Mouse (Mus musculus) kidney, postnatal 36 days (tissue): ENCODE measurements around the gene Chst1.

Experiments used
- DNase-seq, 2 experiments: peaks; one replicate each; pipeline ENCODE4 v3.0.0; 2021 to 2022; ENCODE audit warnings: mixed read lengths in 2 of 2

The Chst1 gene

DNA sequence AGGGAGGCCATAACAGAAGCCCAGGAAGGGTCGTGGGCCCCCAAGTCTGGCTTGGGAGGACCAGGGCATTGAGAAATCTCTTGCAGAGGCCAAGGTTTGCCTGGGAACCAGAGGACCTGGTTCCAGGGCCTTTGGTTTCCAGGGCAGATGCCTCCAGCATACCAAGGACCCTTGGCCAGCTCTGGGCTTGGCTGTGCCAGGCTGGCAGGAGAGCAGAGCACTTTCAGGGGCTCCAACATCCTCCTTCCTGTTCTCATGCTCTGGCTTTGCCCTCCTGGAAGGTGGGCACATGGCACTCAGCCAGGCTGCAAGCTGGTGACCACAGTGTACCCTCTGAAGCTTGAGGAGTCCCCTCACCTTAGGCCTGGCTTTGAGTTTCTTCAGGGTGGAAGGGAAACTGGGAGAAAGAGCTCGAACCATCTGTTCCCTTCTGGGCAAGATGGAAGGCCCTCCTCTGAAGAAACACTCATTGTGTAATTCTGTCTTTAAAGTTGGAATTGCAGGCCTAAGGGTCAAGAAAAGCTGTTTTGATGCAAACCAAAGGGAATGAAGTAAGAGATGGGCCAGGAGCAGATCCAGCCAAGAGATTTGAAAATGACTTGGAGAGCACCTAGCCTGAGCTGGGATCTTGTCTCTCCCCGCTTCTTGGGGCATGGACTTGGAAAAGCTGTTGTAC lies 10.3 kb downstream of the Chst1 start:
- DNase-seq: no peak

DNA sequence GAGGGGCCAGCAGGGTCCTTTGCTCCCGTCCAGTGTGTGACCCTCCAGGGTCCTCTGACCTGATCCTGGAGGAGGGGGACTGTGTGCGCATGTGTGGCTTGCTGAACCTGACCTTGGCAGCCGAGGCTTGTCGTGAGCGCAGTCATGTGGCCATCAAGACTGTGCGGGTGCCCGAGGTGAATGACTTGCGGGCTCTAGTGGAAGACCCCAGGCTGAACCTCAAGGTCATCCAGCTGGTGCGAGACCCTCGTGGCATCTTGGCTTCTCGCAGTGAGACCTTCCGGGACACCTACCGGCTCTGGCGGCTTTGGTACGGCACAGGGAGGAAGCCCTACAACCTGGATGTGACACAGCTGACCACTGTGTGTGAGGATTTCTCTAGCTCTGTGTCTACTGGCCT lies 14.1 kb downstream of the Chst1 start:
- DNase-seq: no peak

GRCm38 (mm10) chr2:92614106-92614505 lies 14.6 kb downstream of the Chst1 start:
- no peak for DNase-seq

GRCm38 (mm10) chr2:92617077-92617756 lies 17.7 kb downstream of the Chst1 start:
- DNase-seq: no peak

DNA sequence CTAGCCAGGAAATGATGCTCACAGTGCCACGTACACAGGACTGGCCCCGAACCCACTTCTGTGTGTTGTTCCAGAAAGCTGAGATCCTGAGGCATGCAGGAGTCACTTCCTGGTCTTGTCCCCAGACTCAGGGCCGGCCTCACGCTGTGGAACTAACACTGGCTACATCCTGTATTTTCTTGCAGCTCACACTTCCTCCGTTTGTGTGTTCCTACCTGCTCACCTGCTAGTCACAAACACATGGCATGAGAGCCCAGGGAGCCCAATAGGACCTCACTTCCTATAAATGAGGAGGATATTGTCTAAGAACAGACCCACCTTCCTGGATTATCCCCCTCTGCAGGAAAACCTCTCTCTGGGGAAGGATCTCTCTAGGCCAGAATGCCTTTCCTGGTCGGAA lies 18.5 kb downstream of the Chst1 start:
- no peak for DNase-seq

DNA sequence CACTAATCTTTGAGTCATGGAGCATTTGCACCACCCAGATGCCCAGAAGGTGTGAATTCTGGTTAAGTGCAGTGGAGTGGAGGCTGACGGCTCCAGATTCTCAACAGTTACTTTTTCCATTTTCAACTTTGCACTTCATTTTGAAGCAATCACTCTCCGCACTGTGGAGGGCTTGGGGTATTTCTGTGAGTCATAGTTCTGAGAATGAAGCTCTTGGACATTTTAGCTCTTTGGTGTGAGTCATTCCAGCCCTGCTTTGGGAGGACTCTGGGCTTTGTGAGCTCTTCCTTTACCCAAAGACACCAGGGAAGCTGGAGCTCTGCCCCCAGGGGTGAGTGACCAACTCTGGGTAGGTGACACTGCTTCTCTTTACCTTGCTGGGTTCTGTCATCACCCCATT lies 28.1 kb downstream of the Chst1 start:
- DNase-seq: no peak

DNA sequence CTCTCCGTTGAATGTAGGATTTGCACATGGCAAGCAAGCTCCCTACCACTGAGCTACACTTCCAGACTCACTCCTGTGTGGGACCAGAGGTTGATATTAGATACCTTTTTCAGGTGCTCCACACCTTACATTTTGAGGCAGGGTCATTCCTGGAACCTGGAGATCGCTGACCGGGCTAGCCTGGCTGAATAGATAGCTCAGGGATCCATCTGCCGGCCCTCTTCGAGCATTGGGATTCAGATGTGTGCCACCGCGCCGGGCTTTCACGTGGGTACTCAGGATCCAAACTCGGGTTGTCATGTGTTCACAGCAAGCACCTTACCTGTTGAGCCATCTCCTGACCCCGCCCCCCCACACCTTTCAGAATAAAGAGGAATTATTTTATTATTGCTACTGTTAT lies 31.3 kb downstream of the Chst1 start:
- DNase-seq: no peak

DNA sequence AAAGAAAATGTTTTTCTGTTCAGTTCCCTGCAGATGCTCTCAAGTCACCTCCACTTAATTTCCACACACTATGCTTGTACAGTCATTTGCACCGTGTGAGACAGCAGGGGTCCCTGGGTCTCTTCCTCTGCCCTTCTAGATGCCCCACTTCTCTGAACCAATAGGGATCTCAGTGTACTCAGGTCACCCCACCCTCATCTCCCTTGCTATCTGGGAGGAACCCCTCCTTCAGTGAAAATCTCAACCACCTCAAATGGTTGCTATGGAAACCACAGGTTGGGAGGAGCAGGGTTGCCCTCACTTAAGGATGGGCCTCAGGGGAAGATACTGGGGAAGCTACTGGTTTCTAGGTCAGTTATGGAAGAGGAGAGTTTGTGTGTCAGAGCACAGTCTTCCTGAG lies 32.5 kb downstream of the Chst1 start:
- DNase-seq: no peak

DNA sequence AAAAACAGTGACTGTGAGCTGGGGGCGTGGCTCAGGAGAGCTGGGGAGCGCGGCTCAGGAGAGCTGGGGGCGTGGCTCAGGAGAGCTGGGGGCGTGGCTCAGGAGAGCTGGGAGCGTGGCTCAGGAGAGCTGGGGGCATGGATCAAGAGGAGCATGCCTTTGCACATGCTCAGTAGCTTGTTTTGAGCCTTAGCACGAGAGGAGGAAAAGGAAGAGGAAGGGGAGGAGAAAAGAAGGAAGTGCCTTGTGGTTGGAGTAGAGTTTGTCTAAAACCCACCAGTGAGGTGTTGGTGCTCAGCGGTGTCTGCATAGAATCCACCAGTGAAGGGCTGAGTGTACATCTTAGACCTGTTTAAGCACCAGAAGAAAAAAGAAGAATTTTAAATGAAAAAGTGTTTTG lies 41.0 kb downstream of the Chst1 start:
- DNase-seq: peak in 1 of 2 experiments; percentile 20

- peak; percentile 69 to 85 for DNase-seq
These were observed 46.0 kb downstream of the Chst1 start for GRCm38 (mm10) chr2:92645282-92646037.

DNA sequence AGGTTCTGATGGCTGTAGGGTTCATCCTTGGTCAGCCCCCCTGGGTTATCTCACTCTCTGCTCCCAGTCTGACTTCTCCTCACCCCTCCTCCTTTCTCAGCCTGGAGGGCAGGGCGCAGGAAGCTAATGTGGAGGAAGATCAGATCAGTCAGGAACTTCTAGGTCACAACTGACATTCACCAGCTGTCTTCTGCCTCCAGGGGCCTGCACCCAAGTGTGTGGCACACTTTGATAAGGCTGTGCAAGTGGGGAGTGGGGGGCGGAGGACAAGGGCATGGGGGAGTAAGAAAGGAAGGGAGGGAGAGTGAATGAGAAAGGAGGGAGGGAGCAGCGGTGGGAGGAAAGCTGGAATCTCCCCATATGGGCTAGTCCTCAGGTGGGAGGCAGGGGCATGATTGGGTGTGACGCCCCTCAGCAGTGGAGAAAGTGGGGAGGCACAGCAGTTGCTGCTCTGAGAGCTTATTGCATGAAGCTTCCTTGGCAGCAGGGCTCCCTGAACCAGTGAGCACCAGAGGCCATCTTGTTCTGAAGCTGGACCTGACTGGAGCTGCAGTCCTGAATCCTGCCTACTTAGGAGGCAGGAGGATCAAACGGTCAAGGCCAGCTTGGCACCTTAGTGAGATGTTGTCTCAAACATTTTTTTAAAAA lies 49.8 kb downstream of the Chst1 start:
- DNase-seq: peak in 1 of 2 experiments; percentile 14

- DNase-seq: no peak
These were observed 50.9 kb downstream of the Chst1 start for GRCm38 (mm10) chr2:92650428-92650827.

DNA sequence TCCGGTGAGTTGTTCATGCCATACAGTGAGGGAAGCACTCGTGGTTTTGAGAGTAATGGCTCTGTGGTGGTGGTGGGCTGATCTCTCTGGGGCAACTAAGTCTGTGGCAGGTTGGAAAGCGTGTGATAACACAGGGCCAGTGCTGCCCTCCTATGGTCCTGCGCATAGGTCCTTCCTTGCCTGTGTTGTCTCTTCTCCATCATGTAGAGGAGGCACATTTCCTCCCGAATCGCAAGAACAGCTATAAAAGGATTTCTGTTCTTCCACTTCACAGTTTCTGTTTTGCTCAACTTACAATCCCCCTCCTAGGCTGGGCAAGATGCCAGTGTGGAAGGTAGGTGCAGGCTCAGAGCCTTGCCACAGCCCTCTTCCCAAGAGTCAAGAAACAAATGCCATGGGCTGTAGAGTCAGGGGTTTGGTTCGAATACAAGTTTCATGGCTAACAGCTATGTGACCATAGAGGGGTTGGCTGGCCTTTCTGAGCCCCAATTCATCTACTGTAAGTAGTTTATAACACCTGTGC lies 51.8 kb downstream of the Chst1 start:
- no peak for DNase-seq

GRCm38 (mm10) chr2:92657189-92657588 lies 57.7 kb downstream of the Chst1 start:
- DNase-seq: no peak

- DNase-seq: no peak
These were observed 59.0 kb downstream of the Chst1 start for GRCm38 (mm10) chr2:92658293-92659150.

- DNase-seq: peak; percentile 52 to 63
These were observed 60.1 kb downstream of the Chst1 start for GRCm38 (mm10) chr2:92659491-92660035.

GRCm38 (mm10) chr2:92662534-92663068 lies 63.1 kb downstream of the Chst1 start:
- no peak for DNase-seq
